8 mouse cellular contexts compared by ENCODE assay signal in the genomic region with DNA sequence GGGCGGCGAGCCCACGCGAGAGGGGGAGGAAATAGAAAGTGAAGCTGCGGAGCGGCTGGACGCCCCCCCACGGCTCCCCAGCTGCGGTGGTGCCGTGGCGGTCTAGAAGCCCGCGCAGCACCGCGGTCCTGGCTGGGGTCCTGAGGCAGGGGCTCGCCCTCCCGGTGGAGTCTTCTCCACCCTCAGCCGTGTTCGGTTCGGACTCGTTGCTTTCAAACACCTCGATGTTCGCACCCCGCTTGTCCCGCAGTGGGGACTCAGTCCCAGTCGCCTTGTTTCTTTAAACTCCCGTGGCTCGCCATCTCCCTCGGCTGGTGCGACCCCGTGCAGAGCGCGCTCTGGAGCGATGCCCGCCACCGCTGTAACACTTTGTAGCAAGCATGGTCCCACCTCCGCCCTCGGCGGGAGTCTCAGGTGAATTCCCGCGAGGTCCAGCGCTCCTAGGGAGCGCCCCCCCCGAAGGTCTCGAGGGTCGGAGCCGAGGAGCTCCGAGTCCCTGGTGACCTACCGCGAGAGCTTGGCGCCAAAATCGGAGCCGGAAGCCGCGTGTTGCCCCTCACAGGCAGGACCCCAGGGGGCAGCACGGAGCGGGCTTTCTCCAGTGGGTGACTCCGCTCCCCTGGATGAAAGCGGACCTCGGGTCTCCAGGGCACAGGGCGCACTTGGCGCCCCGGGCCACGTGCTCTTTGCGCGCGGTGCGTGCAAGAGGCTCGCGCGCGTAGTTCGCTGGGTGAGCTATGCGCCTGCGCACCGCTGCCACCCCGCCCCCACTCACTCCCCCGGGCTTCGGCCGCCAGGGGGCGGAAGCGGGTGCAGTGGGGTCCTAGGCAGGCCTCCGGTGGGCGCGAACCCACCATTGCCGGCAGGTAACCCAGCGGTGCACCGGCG. TPM values are rescaled to one million over a fixed set of nuclear protein-coding genes. Genes with fewer than 3 reads are reported as not detected.
A peak's percentile ranks its signal among the peaks of the same experiment; 100 is the strongest.
DNase-seq lines count a peak whose midpoint lies in the region; ATAC-seq and TF ChIP-seq lines count a peak whose summit lies in the region.

No protein-coding gene starts in this region.

- ATAC-seq in erythroid progenitor cell, adult 5-6 weeks (replicated peaks; ENCODE audit: low FRiP score, poor library complexity, severe bottlenecking) = peak; percentile 31
- 0 out of 2 replicates have a peak, but pooled peaks have one; percentile 4 for ATAC-seq in heart, embryonic 13.5 days (ENCODE audit: extremely low read depth, insufficient number of reproducible peaks, low FRiP score, low TSS enrichment)
- peak; percentile 29 for ATAC-seq in kidney, postnatal 0 days (replicated peaks; ENCODE audit: low FRiP score, low read depth)
- peak; percentile 11; the same call in 1 of the 2 replicates for ATAC-seq in liver, embryonic 11.5 days (replicated peaks; ENCODE audit: low FRiP score)
- 0 out of 2 replicates have a peak, but pooled peaks have one; percentile 1 for ATAC-seq in monocyte, adult 5-6 weeks (replicated peaks; ENCODE audit: insufficient number of reproducible peaks, low FRiP score, low TSS enrichment, poor library complexity, severe bottlenecking)

- no peaks in the 10 kb centered on the region for H3K9me3 ChIP-seq in heart, embryonic 13.5 days
- no peaks in the 10 kb centered on the region for H3K9me3 ChIP-seq in kidney, postnatal 0 days (replicated peaks; ENCODE audit: low read length)
- no peaks in the 10 kb centered on the region for H3K9me3 ChIP-seq in liver, embryonic 11.5 days (ENCODE audit: control insufficient read depth, low read length)

- H3K79me3 ChIP-seq in C2C12 (ENCODE audit: low read depth) = peaks cover 45% of the 10 kb centered on the region

- DNase-seq in brain, embryonic 14.5 days (ENCODE audit: low read depth) = peak; percentile 91
- peak; percentile 88 for DNase-seq in kidney, postnatal 0 days (ENCODE audit: low spot score)
- peak; percentile 88 for DNase-seq in liver, embryonic 11.5 days (ENCODE audit: low spot score)
- peak; percentile 86 to 91 for DNase-seq in spleen, postnatal 36 days (ENCODE audit: low spot score in 2 of 2)

- peaks cover 59% of the 10 kb centered on the region for H3K79me2 ChIP-seq in C2C12 (ENCODE audit: control insufficient read depth, insufficient read depth)

- peak overlapping the region; percentile 99 for H3ac ChIP-seq in C2C12 (ENCODE audit: control insufficient read depth, insufficient read length, low read depth)

- peaks cover 49% of the 10 kb centered on the region for H3K4me1 ChIP-seq in heart, embryonic 13.5 days
- peaks cover 18% of the 10 kb centered on the region for H3K4me1 ChIP-seq in kidney, postnatal 0 days (replicated peaks; ENCODE audit: insufficient read depth, low read length)
- peaks cover 41% of the 10 kb centered on the region for H3K4me1 ChIP-seq in liver, embryonic 11.5 days (replicated peaks; ENCODE audit: control insufficient read depth, insufficient read depth, low read length)

- TF ChIP-seq POLR2A in brain, embryonic 14.5 days (IDR thresholded peaks at IDR 0.05; ENCODE audit: borderline replicate concordance, extremely low read depth, insufficient read depth, insufficient read length, poor library complexity, severe bottlenecking) = no peak

- WGBS in heart, embryonic 13.5 days = under 1% methylated on average over 89 of the region's 89 CpGs
- WGBS in kidney, postnatal 0 days = under 1% methylated on average over 84 of the region's 89 CpGs
- under 1% methylated on average over 87 of the region's 89 CpGs for WGBS in liver, embryonic 11.5 days

- no peaks in the 10 kb centered on the region for H3K27me3 ChIP-seq in C2C12 (ENCODE audit: control insufficient read depth, insufficient read depth, insufficient read length)
- H3K27me3 ChIP-seq in heart, embryonic 13.5 days (replicated peaks) = no peaks in the 10 kb centered on the region
- no peaks in the 10 kb centered on the region for H3K27me3 ChIP-seq in kidney, postnatal 0 days (ENCODE audit: insufficient read depth, low read length)
- no peaks in the 10 kb centered on the region for H3K27me3 ChIP-seq in liver, embryonic 11.5 days (replicated peaks; ENCODE audit: control insufficient read depth, insufficient read depth, low read length)

- peak overlapping the region; percentile 94 for H3K4me2 ChIP-seq in heart, embryonic 13.5 days
- H3K4me2 ChIP-seq in kidney, postnatal 0 days (ENCODE audit: low read length) = peak overlapping the region; percentile 65
- H3K4me2 ChIP-seq in liver, embryonic 11.5 days = peak overlapping the region; percentile 84

- peak overlapping the region; percentile 100 for H3K27ac ChIP-seq in heart, embryonic 13.5 days (replicated peaks)
- peak overlapping the region; percentile 95 for H3K27ac ChIP-seq in kidney, postnatal 0 days
- peak overlapping the region; percentile 98 for H3K27ac ChIP-seq in liver, embryonic 11.5 days (ENCODE audit: low read depth, low read length)

- H3K9ac ChIP-seq in heart, embryonic 13.5 days = peak overlapping the region; percentile 100
- H3K9ac ChIP-seq in kidney, postnatal 0 days (ENCODE audit: low read depth, low read length) = peak overlapping the region; percentile 99
- peak overlapping the region; percentile 100 for H3K9ac ChIP-seq in liver, embryonic 11.5 days (ENCODE audit: low read depth, low read length)

- TF ChIP-seq CTCF in C2C12 (IDR thresholded peaks at IDR 0.05; ENCODE audit: control insufficient read depth, insufficient read depth, insufficient read length) = peak; percentile 90
- peak; percentile 68 for TF ChIP-seq CTCF in brain, embryonic 14.5 days (IDR thresholded peaks at IDR 0.05; ENCODE audit: borderline replicate concordance, extremely low read depth, insufficient read depth, insufficient read length)
- peak; percentile 84 for TF ChIP-seq CTCF in kidney, postnatal 0 days (IDR thresholded peaks at IDR 0.05; ENCODE audit: low read depth)

- H3K36me3 ChIP-seq in C2C12 (ENCODE audit: control insufficient read depth, insufficient read depth) = peaks cover 39% of the 10 kb centered on the region
- H3K36me3 ChIP-seq in heart, embryonic 13.5 days = peaks cover 22% of the 10 kb centered on the region
- H3K36me3 ChIP-seq in kidney, postnatal 0 days (ENCODE audit: insufficient read depth, low read length) = peaks cover 14% of the 10 kb centered on the region
- H3K36me3 ChIP-seq in liver, embryonic 11.5 days (ENCODE audit: control insufficient read depth, insufficient read depth, low read length) = peaks cover 22% of the 10 kb centered on the region

- H3K4me3 ChIP-seq in C2C12 (ENCODE audit: insufficient read depth, poor library complexity, severe bottlenecking) = peak overlapping the region; percentile 98
- peak overlapping the region; percentile 99 for H3K4me3 ChIP-seq in heart, embryonic 13.5 days
- peak overlapping the region; percentile 89 for H3K4me3 ChIP-seq in kidney, postnatal 0 days (replicated peaks; ENCODE audit: low read depth, low read length)
- peak overlapping the region; percentile 85 for H3K4me3 ChIP-seq in liver, embryonic 11.5 days (ENCODE audit: low read depth, low read length)

TF ChIP-seq in C2C12, 6 proteins besides CTCF, POLR2A, EP300 and RAD21:
- TF ChIP-seq CEBPB (IDR thresholded peaks at IDR 0.05; ENCODE audit: low read depth) = no peak
- TF ChIP-seq USF1 (IDR thresholded peaks at IDR 0.05; ENCODE audit: low read depth) = peak; percentile 58
- peak; percentile 99 for TF ChIP-seq MAX (IDR thresholded peaks at IDR 0.05)
- no peak for TF ChIP-seq MYOG (IDR thresholded peaks at IDR 0.05; ENCODE audit: control insufficient read depth, extremely low read depth, insufficient read length)
- no peak for TF ChIP-seq FOSL1 (IDR thresholded peaks at IDR 0.05; ENCODE audit: insufficient read depth, low read length, poor library complexity, severe bottlenecking)
- no peak for TF ChIP-seq MYOD1 (IDR thresholded peaks at IDR 0.05; ENCODE audit: control insufficient read depth, insufficient read length, low read depth)

RNA-seq across cellular contexts. Expression of a gene that starts 1.3 kb away (rescaled TPM):
- 2,542 TPM for polyA plus RNA-seq in C2C12 (2012; fragmentation: generic; extraction: Trizol)
- 1,831 and 2,420 TPM in 2 replicates for polyA plus RNA-seq in brain, embryonic 14.5 days (2012; rRNA removed)
- 1,278 and 1,332 TPM in 2 replicates for total RNA-seq in erythroid progenitor cell, adult 5-6 weeks (2015; ENCODE audit: low replicate concordance)
- 1,012 and 1,167 TPM in 2 replicates for total RNA-seq in erythroid progenitor cell, adult 5-6 weeks (2017; ENCODE audit: low replicate concordance)
- 929 and 934 TPM in 2 replicates for polyA plus RNA-seq in heart, embryonic 13.5 days (2015; fragmentation: Nextera tagmentation; extraction: Ambion mirVana)
- 2,429 and 2,697 TPM in 2 replicates for polyA plus RNA-seq in kidney, postnatal 0 days (2015; fragmentation: Nextera tagmentation; extraction: Ambion mirVana)
- 2,666 and 2,805 TPM in 2 replicates for polyA plus RNA-seq in liver, embryonic 11.5 days (2014; fragmentation: Nextera tagmentation; extraction: Ambion mirVana)
- total RNA-seq in monocyte, adult 5-6 weeks (2017) = 2,048 to 2,960 TPM (median 2,606 TPM) in 3 replicates

RNA-seq across cellular contexts. Expression of a gene that starts 54.6 kb away (rescaled TPM):
- polyA plus RNA-seq in C2C12 (2012; fragmentation: generic; extraction: Trizol) = 41.8 TPM
- 82.9 and 89.6 TPM in 2 replicates for polyA plus RNA-seq in brain, embryonic 14.5 days (2012; rRNA removed)
- total RNA-seq in erythroid progenitor cell, adult 5-6 weeks (2015; ENCODE audit: low replicate concordance) = 23.4 and 26.8 TPM in 2 replicates
- 4.3 and 13.6 TPM in 2 replicates for total RNA-seq in erythroid progenitor cell, adult 5-6 weeks (2017; ENCODE audit: low replicate concordance)
- 60.4 and 66.9 TPM in 2 replicates for polyA plus RNA-seq in heart, embryonic 13.5 days (2015; fragmentation: Nextera tagmentation; extraction: Ambion mirVana)
- 63.2 and 63.7 TPM in 2 replicates for polyA plus RNA-seq in kidney, postnatal 0 days (2015; fragmentation: Nextera tagmentation; extraction: Ambion mirVana)
- 48.1 and 52.1 TPM in 2 replicates for polyA plus RNA-seq in liver, embryonic 11.5 days (2014; fragmentation: Nextera tagmentation; extraction: Ambion mirVana)
- 3.1 to 7.8 TPM (median 4.1 TPM) in 3 replicates for total RNA-seq in monocyte, adult 5-6 weeks (2017)

RNA-seq across cellular contexts. Expression of a gene that starts 54.9 kb away (rescaled TPM):
- 25.2 TPM for polyA plus RNA-seq in C2C12 (2012; fragmentation: generic; extraction: Trizol)
- 69.7 and 89.0 TPM in 2 replicates for polyA plus RNA-seq in brain, embryonic 14.5 days (2012; rRNA removed)
- total RNA-seq in erythroid progenitor cell, adult 5-6 weeks (2015; ENCODE audit: low replicate concordance) = 1.7 and 10.5 TPM in 2 replicates
- total RNA-seq in erythroid progenitor cell, adult 5-6 weeks (2017; ENCODE audit: low replicate concordance) = 4.9 and 5.5 TPM in 2 replicates
- 26.9 and 28.2 TPM in 2 replicates for polyA plus RNA-seq in heart, embryonic 13.5 days (2015; fragmentation: Nextera tagmentation; extraction: Ambion mirVana)
- polyA plus RNA-seq in kidney, postnatal 0 days (2015; fragmentation: Nextera tagmentation; extraction: Ambion mirVana) = 27.9 and 28.6 TPM in 2 replicates
- 30.8 and 33.4 TPM in 2 replicates for polyA plus RNA-seq in liver, embryonic 11.5 days (2014; fragmentation: Nextera tagmentation; extraction: Ambion mirVana)
- 5.7 to 10.7 TPM (median 8.9 TPM) in 3 replicates for total RNA-seq in monocyte, adult 5-6 weeks (2017)

Comparison
In these comparisons a context has a peak if more than half of its experiments do, and no peak if none do; other contexts are left out.
1. Peak in every context shown above with its lines: DNase-seq, ATAC-seq, H3K4me3 ChIP-seq and H3K27ac ChIP-seq.